Mouse (Mus musculus) thymus, adult 2 months (tissue): ENCODE results near the gene Mettl7a2.

Experiments
- CTCF ChIP-seq: fragments of 200-500 bp; IDR thresholded peaks from 2 replicates; pipeline ENCODE4 v1.5.1; 2012; ENCODE audit warnings: mild to moderate bottlenecking, control low read depth, low read length, moderate library complexity, borderline replicate concordance; ENCODE audit not compliant: control insufficient read depth, poor library complexity, insufficient read depth; ENCODE audit errors: extremely low read depth
- POLR2A ChIP-seq: fragments of 200-500 bp; IDR thresholded peaks from 2 replicates; pipeline ENCODE4 v1.6.1; 2012; ENCODE audit warnings: mild to moderate bottlenecking, low read length, control low read depth, moderate library complexity; ENCODE audit not compliant: control insufficient read depth, poor library complexity, insufficient read depth; ENCODE audit errors: extremely low read depth

DNA sequence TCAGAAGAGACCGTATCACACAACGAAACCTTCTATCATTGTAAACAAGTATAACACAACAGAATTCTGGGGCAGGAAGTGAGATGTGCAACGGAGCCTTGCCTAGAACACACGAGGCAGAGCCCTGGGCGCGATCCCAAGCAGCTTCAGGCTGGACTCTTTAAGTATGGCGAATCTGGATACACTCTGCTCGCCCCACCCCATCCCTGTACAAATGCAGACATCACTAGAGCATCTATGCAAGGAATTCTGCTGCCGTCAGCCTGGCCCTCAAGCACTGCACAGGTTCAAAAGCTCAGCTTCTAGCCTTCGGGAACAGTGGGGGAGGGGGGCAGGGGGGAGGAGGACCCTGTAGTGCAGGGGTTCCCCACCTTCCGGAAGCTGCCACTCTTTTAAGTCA lies 40.0 kb downstream of the Mettl7a2 start:
- no peak for TF ChIP-seq CTCF
- no peak for TF ChIP-seq POLR2A
